In the genomic region with DNA sequence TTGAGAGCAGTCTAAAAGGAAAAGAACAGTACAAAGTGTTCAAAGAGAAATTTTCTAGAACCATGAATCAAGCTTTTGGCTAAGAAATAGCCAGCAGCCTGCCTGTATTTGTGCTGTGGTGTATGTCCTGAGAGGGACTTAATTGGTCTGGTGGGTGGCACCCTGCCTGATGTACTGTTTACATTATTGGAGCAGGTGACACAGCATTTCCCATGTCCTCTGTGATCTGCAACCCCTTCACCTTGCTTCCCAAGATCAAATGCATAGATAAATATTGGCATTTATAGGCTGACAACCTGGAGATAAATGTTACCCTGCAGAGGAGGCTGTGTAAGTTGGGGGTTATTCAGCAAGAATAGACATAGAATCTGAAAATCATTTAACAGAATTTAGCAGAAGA, we compare ENCODE assay signal across 9 mouse cellular contexts. TPM values are rescaled to one million over a fixed set of nuclear protein-coding genes. Genes with fewer than 3 reads are reported as not detected.
A peak's percentile ranks its signal among the peaks of the same experiment; 100 is the strongest.
DNase-seq lines count a peak whose midpoint lies in the region; ATAC-seq and TF ChIP-seq lines count a peak whose summit lies in the region.
"Had no signal": no experiment of that assay in that cellular context is flagged by ENCODE, and none has a peak within 500 bp of the region (broad histone marks: within the 10 kb centered on the region; RNA-seq: fewer than 3 reads in every experiment).

No protein-coding gene starts in this region.

- H3K4me1 ChIP-seq in heart, adult 2 months (ENCODE audit: control insufficient read depth, insufficient read depth, low read length): peaks cover 22% of the 10 kb centered on the region
- peaks cover 30% of the 10 kb centered on the region for H3K4me1 ChIP-seq in lung, embryonic 16.5 days (replicated peaks; ENCODE audit: control insufficient read depth, insufficient read depth, low read length)
- H3K4me1 ChIP-seq in forebrain, embryonic 13.5 days: peaks cover 34% of the 10 kb centered on the region

- no peak overlapping the region for H3K4me2 ChIP-seq in lung, embryonic 16.5 days (ENCODE audit: low read depth, low read length)
- no peak overlapping the region for H3K4me2 ChIP-seq in forebrain, embryonic 13.5 days

- peak overlapping the region; percentile 61 for H3K27ac ChIP-seq in heart, adult 2 months
- peak overlapping the region; percentile 85 for H3K27ac ChIP-seq in lung, embryonic 16.5 days (ENCODE audit: low read length)
- H3K27ac ChIP-seq in forebrain, embryonic 13.5 days: peak overlapping the region; percentile 59

- no peak for TF ChIP-seq EP300 in heart, adult 2 months (IDR thresholded peaks at IDR 0.05; ENCODE audit: insufficient read depth, low read depth, low read length)

- H3K36me3 ChIP-seq in heart, adult 2 months (ENCODE audit: control insufficient read depth, insufficient read depth, low read length): peaks cover 24% of the 10 kb centered on the region
- no peaks in the 10 kb centered on the region for H3K36me3 ChIP-seq in lung, embryonic 16.5 days (ENCODE audit: control insufficient read depth, insufficient read depth, low read length)
- H3K36me3 ChIP-seq in forebrain, embryonic 13.5 days (ENCODE audit: poor library complexity, severe bottlenecking): no peaks in the 10 kb centered on the region

- H3K9me3 ChIP-seq in lung, embryonic 16.5 days (ENCODE audit: control insufficient read depth, low read length): no peaks in the 10 kb centered on the region
- H3K9me3 ChIP-seq in forebrain, embryonic 13.5 days (replicated peaks): no peaks in the 10 kb centered on the region

- no peak for ATAC-seq in lung, embryonic 16.5 days (ENCODE audit: low read depth)
- no peak for ATAC-seq in forebrain, embryonic 13.5 days
- ATAC-seq in megakaryocyte-erythroid progenitor cell, adult 5-6 weeks (replicated peaks; ENCODE audit: low FRiP score, low TSS enrichment, poor library complexity, severe bottlenecking): 0 out of 2 replicates have a peak, but pooled peaks have one; percentile 17

- intact Hi-C loops in heart, adult 2 months (cut with DNase I): no loop called here
- intact Hi-C loops in heart, postnatal 14 days (cut with DNase I): loop anchor here (5.0 kb wide), 1 partner anchor 47 kb away; no protein-coding TSS in a partner anchor

- no peak for DNase-seq in heart, adult 2 months
- no peak for DNase-seq in heart, postnatal 14 days
- DNase-seq in lung, postnatal 10 days: no peak
- no peak for DNase-seq in spleen, postnatal 36 days (ENCODE audit: low spot score in 2 of 2)
- DNase-seq in adrenal gland, adult 8-10 months: no peak
- DNase-seq: cerebellum, adult 11 months had no signal

- H3K27me3 ChIP-seq in heart, adult 2 months (ENCODE audit: control insufficient read depth, insufficient read depth, low read length): no peaks in the 10 kb centered on the region
- no peaks in the 10 kb centered on the region for H3K27me3 ChIP-seq in lung, embryonic 16.5 days (ENCODE audit: control insufficient read depth, insufficient read depth, low read depth, low read length)
- H3K27me3 ChIP-seq in forebrain, embryonic 13.5 days: no peaks in the 10 kb centered on the region

- H3K9ac ChIP-seq in heart, adult 2 months (ENCODE audit: low read depth, low read length): no peak overlapping the region
- H3K9ac ChIP-seq in lung, embryonic 16.5 days (ENCODE audit: low read length): no peak overlapping the region
- H3K9ac ChIP-seq in forebrain, embryonic 13.5 days: peak overlapping the region; percentile 12; the same call in 1 of the 2 replicates

- H3K79me2 ChIP-seq in heart, adult 2 months (replicated peaks; ENCODE audit: control insufficient read depth, insufficient read depth, low read length): peaks cover 4% of the 10 kb centered on the region; the same call in 1 of the 2 replicates

- no peak for TF ChIP-seq CTCF in heart, adult 2 months (IDR thresholded peaks at IDR 0.05)

- no peak for TF ChIP-seq POLR2A in heart, adult 2 months (IDR thresholded peaks at IDR 0.05; ENCODE audit: insufficient read depth, low read depth, low read length)

- no peak overlapping the region for H3K4me3 ChIP-seq in heart, adult 2 months
- no peak overlapping the region for H3K4me3 ChIP-seq in lung, embryonic 16.5 days (ENCODE audit: low read length)
- no peak overlapping the region for H3K4me3 ChIP-seq in forebrain, embryonic 13.5 days

RNA-seq across cellular contexts. Expression of gene Lims1, which starts 47.3 kb away (rescaled TPM):
- total RNA-seq in heart, adult 2 months (2021): 100 to 1,000 TPM; 144 to 155 TPM
- 25.6 and 64.3 TPM in 2 replicates for polyA plus RNA-seq in heart, adult 2 months (2012; rRNA removed)
- total RNA-seq in heart, postnatal 14 days (2021): 100 to 1,000 TPM; 166 to 183 TPM
- 231 and 237 TPM in 2 replicates for polyA plus RNA-seq in lung, embryonic 16.5 days (2015; fragmentation: Nextera tagmentation; extraction: Ambion mirVana)
- 82.4 and 83.0 TPM in 2 replicates for polyA plus RNA-seq in forebrain, embryonic 13.5 days (2015; fragmentation: Nextera tagmentation; extraction: Ambion mirVana)
- 52.1 and 58.6 TPM in 2 replicates for total RNA-seq in megakaryocyte-erythroid progenitor cell, adult 5-6 weeks (2014; fragmentation: Nextera tagmentation)
- 41.6 and 54.7 TPM in 2 replicates for total RNA-seq in megakaryocyte-erythroid progenitor cell, adult 5-6 weeks (2017)
- total RNA-seq in adrenal gland, adult 8-10 months (2022): 10 to 100 TPM; 47.0 to 58.9 (median 49.3) TPM
